Mouse (Mus musculus): Measurements from ENCODE around the gene Sfxn2. TPM values are rescaled to one million over a fixed set of nuclear protein-coding genes. Genes with fewer than 3 reads are reported as not detected.

Gene Sfxn2
- polyA plus RNA-seq, 1 experiment from 2014 or later: 14.8 TPM

DNA sequence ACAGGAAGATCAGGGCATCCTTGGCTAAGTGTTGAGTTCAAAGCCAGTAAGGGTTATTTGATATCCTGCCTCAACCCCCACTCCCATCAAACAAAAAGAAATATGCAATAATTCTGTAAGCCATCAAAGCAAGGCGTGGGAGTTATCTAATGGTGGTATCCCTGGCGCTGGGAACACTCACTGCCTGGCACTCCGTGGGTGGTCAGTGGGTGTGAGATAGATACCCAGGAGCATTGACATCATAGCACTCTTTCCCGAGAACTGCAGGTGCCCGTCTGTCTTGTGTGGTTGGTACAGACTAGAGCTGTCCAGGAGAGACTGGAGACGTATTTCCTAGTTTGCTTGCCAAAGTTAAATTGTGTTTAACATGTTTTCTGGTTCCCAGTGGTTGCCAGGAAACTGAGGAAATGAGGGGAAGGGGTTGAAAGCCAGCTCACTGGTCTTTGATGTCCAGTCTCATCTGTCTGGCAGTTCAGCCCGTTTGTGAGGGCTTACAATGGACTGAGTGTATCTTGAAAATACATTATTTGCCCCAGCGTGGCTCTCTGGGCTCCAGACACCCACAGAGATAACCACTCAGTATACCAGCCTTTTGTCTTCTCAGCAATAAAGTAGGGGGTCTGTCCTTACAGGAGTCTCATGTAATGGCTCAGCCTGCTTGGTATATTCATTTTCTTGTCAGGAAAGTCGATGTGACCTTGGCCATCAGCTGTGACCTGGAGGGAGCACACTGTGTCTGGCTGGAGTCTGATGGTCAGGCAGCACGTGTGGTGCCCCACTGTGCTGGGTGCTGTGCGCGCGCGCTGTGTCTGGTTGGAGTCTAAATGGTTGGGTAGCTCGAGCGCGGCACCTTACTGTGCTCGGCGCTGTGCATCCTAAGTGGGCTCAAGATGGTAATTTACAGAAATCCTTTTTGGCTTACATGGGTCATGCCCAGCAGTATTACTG is 48.3 kb downstream of the Sfxn2 start:
- Histone ChIP-seq H3K9ac (replicated peaks; ENCODE audit: low read depth, low read length) (no peak overlapping the region), H3K27me3 (replicated peaks; ENCODE audit: control insufficient read depth, insufficient read depth, low read length) (no peaks in the 10 kb centered on the region), H3K4me2 (ENCODE audit: low read length) (no peak overlapping the region), H3K9me3 (ENCODE audit: control insufficient read depth, low read length) (no peaks in the 10 kb centered on the region), H3K4me3 (replicated peaks; ENCODE audit: low read length) (no peak overlapping the region), H3K27ac (ENCODE audit: low read length) (no peak overlapping the region), H3K36me3 (ENCODE audit: control insufficient read depth, insufficient read depth) (no peaks in the 10 kb centered on the region), H3K4me1 (replicated peaks; ENCODE audit: control insufficient read depth, insufficient read depth, low read length) (peaks cover 40% of the 10 kb centered on the region)
- no peak for ATAC-seq
- WGBS: 67% methylated on average over 19 of the region's 19 CpGs

DNA sequence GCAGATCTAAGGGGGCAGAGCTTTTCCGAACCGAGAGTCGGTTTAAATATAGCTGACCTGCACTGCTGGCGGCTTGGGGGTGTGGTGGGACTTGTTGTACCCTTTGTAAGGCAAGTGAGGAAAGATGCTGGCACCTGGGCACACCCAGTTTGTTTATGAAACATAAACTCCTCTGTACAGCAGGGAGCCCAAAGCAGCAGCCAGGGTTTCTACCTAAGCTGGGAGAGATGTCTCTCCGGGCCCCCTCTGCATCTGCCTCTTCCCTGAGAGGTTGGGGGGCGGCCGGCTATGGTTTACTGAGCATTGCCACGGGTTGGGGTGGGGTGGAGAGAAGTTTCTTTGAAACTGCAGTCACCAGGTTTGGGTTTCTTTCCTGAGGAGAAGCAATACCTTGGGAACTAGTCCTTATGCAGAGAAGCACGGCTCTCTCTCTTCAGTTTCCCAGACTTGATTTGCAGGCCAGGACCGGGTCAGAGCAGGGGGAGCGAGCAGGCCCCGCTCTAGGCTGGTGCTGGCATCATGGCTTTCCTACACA is 49.6 kb downstream of the Sfxn2 start:
- Histone ChIP-seq H3K36me3 (ENCODE audit: control insufficient read depth, insufficient read depth) (no peaks in the 10 kb centered on the region), H3K4me2 (ENCODE audit: low read length) (peak overlapping the region; percentile 26; the same call in 1 of the 2 replicates), H3K27me3 (replicated peaks; ENCODE audit: control insufficient read depth, insufficient read depth, low read length) (no peaks in the 10 kb centered on the region), H3K4me3 (replicated peaks; ENCODE audit: low read length) (no peak overlapping the region), H3K9ac (replicated peaks; ENCODE audit: low read depth, low read length) (0 out of 2 replicates have a peak overlapping the region, but pooled peaks have one; percentile 22), H3K9me3 (ENCODE audit: control insufficient read depth, low read length) (no peaks in the 10 kb centered on the region), H3K4me1 (replicated peaks; ENCODE audit: control insufficient read depth, insufficient read depth, low read length) (peaks cover 40% of the 10 kb centered on the region), H3K27ac (ENCODE audit: low read length) (0 out of 2 replicates have a peak overlapping the region, but pooled peaks have one; percentile 14)
- ATAC-seq: no peak; the same call in 1 of the 2 replicates
- 36% methylated on average over 12 of the region's 12 CpGs for WGBS

DNA sequence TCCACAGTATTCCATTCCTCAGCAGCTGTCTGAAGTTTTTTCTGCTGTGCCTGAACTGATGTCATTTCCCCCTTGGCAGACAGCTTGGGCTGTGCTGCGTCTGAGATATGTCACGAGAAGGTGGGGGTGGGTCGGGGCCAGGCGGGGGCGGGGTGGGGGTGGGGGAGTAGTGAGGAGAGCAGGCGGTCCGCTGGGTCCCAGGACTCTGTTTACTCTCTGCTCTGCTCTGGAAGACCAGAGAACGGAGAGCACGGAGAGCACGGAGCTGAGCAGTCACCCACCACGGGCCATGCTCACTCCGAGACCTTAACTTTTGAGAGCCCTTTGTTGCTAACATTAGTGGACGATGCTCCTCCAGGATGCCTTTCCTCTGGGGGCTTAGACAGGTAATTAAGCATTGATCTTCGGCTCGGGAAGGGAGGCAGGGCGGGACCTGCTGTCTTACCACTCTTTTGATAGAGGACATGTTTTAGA is 50.1 kb downstream of the Sfxn2 start:
- H3K27ac ChIP-seq (ENCODE audit: low read length): 0 out of 2 replicates have a peak overlapping the region, but pooled peaks have one; percentile 14
- H3K9ac ChIP-seq (replicated peaks; ENCODE audit: low read depth, low read length): 0 out of 2 replicates have a peak overlapping the region, but pooled peaks have one; percentile 22
- peak overlapping the region; percentile 26 for H3K4me2 ChIP-seq (ENCODE audit: low read length)
- 8% methylated on average over 15 of the region's 16 CpGs for WGBS
- no peak overlapping the region for H3K4me3 ChIP-seq (replicated peaks; ENCODE audit: low read length)
- no peaks in the 10 kb centered on the region for H3K27me3 ChIP-seq (replicated peaks; ENCODE audit: control insufficient read depth, insufficient read depth, low read length)
- no peaks in the 10 kb centered on the region for H3K9me3 ChIP-seq (ENCODE audit: control insufficient read depth, low read length)
- H3K36me3 ChIP-seq (ENCODE audit: control insufficient read depth, insufficient read depth): no peaks in the 10 kb centered on the region
- peak; percentile 43 for ATAC-seq
- peaks cover 38% of the 10 kb centered on the region for H3K4me1 ChIP-seq (replicated peaks; ENCODE audit: control insufficient read depth, insufficient read depth, low read length)

DNA sequence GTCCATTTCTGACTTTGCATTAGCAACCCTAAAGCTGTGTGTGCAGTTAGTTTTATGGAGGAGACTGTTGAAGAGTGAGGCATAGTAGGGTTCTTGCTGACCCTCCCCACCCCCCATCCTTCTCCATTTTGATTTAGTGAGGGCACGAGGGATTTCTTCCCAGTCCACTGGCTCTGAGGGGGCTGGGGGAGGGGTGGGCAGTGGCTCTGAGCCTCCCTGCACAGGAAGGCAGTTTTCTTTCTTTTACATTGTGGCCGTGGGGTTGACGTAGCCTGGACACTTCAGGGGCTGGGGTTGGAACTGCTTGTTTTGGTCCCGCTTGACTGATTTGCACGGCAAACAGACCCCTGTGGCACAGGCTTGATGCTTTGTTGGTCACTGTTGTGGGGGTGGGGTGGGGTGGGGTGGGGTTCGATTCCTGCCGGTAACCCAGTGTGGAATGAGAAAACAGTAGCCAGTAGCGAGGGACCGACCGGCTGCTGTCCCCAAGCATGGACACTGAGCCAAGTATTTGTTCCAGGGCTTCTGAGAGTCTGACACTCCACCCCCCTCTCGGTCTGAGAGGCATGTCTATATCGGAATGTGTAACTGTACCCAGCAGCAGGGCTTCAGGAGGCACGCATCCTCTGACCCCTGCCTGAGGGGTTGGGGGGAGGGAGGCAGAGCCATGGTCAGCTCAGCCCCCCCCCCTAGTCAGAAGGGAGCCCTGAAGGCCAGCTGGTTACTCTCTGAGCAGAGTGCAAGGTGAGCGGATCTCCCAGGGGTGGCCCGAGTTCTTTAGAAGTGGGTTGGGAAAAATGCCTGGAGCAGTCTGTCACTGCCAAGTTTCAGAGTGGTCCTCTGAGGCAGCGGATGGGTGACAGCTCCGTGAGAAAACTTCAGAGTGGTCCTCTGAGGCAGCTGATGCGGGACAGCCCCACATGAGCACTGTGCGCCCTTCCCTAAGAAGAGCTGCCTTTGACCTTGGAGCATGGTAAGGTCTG is 50.9 kb downstream of the Sfxn2 start:
- WGBS: 28% methylated on average over 19 of the region's 19 CpGs
- Histone ChIP-seq H3K27me3 (replicated peaks; ENCODE audit: control insufficient read depth, insufficient read depth, low read length) (no peaks in the 10 kb centered on the region), H3K9me3 (ENCODE audit: control insufficient read depth, low read length) (no peaks in the 10 kb centered on the region), H3K4me2 (ENCODE audit: low read length) (peak overlapping the region; percentile 26), H3K4me3 (replicated peaks; ENCODE audit: low read length) (no peak overlapping the region), H3K9ac (replicated peaks; ENCODE audit: low read depth, low read length) (0 out of 2 replicates have a peak overlapping the region, but pooled peaks have one; percentile 2), H3K27ac (ENCODE audit: low read length) (no peak overlapping the region), H3K4me1 (replicated peaks; ENCODE audit: control insufficient read depth, insufficient read depth, low read length) (peaks cover 30% of the 10 kb centered on the region), H3K36me3 (ENCODE audit: control insufficient read depth, insufficient read depth) (no peaks in the 10 kb centered on the region)
- no peak for ATAC-seq

DNA sequence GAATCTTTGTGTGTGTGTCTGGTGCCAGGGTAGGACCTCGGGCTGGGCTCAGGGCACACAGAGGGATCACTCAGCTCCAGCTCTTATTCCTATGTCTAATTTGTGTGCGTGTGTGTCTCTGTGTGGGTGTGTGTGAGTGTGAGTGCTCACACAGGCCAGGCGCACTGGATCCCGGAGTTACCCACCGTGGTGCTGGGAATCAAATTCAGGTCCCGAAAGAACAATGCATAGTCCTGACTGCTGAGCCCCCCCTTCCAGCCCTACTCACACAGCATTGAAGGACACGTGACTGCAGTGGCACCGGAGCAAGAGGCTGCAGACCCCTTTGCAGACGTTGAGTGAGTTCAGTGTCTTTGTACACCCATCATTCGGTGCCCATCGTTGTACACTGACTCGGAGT is 51.9 kb downstream of the Sfxn2 start:
- no peak overlapping the region for H3K9ac ChIP-seq (replicated peaks; ENCODE audit: low read depth, low read length)
- H3K4me2 ChIP-seq (ENCODE audit: low read length): no peak overlapping the region
- peaks cover 30% of the 10 kb centered on the region for H3K4me1 ChIP-seq (replicated peaks; ENCODE audit: control insufficient read depth, insufficient read depth, low read length)
- H3K27ac ChIP-seq (ENCODE audit: low read length): no peak overlapping the region
- no peak overlapping the region for H3K4me3 ChIP-seq (replicated peaks; ENCODE audit: low read length)
- no peaks in the 10 kb centered on the region for H3K36me3 ChIP-seq (ENCODE audit: control insufficient read depth, insufficient read depth)
- H3K27me3 ChIP-seq (replicated peaks; ENCODE audit: control insufficient read depth, insufficient read depth, low read length): no peaks in the 10 kb centered on the region
- 98% methylated on average over 12 of the region's 12 CpGs for WGBS
- no peaks in the 10 kb centered on the region for H3K9me3 ChIP-seq (ENCODE audit: control insufficient read depth, low read length)
- ATAC-seq: no peak

DNA sequence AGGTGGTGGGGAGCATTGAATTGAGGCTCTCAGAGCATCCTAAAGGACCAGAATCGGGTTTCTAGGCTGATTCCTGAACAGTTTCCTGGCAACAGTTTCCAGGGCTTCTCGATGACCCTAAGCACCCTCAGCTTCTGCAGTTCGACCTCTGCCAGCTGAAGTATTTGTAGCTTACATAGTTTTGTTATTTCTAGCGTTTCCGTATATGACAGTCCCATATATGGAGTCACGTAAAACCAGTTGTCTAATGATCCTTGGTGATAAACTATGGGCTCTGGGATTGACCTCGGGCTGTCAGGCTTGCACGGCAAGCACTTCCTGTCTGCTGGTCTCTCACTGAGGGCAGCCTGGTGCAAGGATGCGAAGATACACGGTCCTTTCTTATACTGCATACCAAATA is 52.4 kb downstream of the Sfxn2 start:
- no peak for ATAC-seq
- Histone ChIP-seq H3K4me1 (replicated peaks; ENCODE audit: control insufficient read depth, insufficient read depth, low read length) (peaks cover 30% of the 10 kb centered on the region), H3K4me3 (replicated peaks; ENCODE audit: low read length) (no peak overlapping the region), H3K9ac (replicated peaks; ENCODE audit: low read depth, low read length) (no peak overlapping the region), H3K27ac (ENCODE audit: low read length) (no peak overlapping the region), H3K27me3 (replicated peaks; ENCODE audit: control insufficient read depth, insufficient read depth, low read length) (no peaks in the 10 kb centered on the region), H3K36me3 (ENCODE audit: control insufficient read depth, insufficient read depth) (no peaks in the 10 kb centered on the region), H3K9me3 (ENCODE audit: control insufficient read depth, low read length) (no peaks in the 10 kb centered on the region), H3K4me2 (ENCODE audit: low read length) (no peak overlapping the region)
- 89% methylated on average over 10 of the region's 10 CpGs for WGBS

DNA sequence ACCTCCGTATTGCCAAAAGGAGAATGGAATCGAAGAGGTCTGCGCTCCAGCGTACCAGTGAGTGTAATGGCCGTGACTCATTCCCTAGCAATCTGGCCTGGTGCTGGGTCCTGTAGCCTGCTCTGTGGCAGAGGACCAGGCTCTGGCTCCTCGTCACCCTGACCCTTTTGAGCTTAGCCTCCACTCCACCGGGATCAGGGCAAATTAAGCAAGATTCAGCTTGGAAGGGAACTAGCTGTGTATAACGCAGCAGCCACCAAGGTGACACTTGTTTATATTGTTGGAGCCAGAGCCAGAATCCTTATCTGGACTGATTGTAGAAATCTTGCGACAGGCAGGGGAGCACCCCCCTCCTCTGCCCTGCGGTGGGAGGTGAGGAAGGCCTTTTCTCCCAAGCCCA is 55.2 kb downstream of the Sfxn2 start:
- H3K27me3 ChIP-seq (replicated peaks; ENCODE audit: control insufficient read depth, insufficient read depth, low read length): no peaks in the 10 kb centered on the region
- H3K27ac ChIP-seq (ENCODE audit: low read length): no peak overlapping the region
- no peaks in the 10 kb centered on the region for H3K9me3 ChIP-seq (ENCODE audit: control insufficient read depth, low read length)
- H3K4me1 ChIP-seq (replicated peaks; ENCODE audit: control insufficient read depth, insufficient read depth, low read length): peaks cover 11% of the 10 kb centered on the region
- H3K4me3 ChIP-seq (replicated peaks; ENCODE audit: low read length): no peak overlapping the region
- no peak overlapping the region for H3K4me2 ChIP-seq (ENCODE audit: low read length)
- no peaks in the 10 kb centered on the region for H3K36me3 ChIP-seq (ENCODE audit: control insufficient read depth, insufficient read depth)
- H3K9ac ChIP-seq (replicated peaks; ENCODE audit: low read depth, low read length): no peak overlapping the region
- ATAC-seq: no peak
- WGBS: 91% methylated on average over 10 of the region's 10 CpGs

DNA sequence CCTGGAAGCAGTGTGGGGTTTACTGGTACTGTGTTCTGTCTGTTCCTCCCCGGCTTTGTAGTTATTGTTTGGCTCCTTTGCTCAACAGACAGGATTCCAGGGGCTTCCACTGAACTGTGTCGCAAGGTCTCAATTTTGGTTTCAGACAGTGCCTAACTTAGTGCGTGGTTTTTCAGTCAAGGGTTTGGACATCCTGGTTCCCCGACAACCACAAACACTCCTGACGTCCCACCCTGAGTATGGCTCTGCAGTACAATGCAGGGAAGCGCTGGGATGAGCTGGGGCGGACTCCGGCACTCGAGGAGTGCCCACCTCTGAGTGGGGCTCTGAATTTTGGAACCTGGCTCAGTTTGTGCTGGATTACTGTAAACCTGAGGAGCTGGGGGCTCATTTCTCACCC is 56.6 kb downstream of the Sfxn2 start:
- Histone ChIP-seq H3K4me1 (replicated peaks; ENCODE audit: control insufficient read depth, insufficient read depth, low read length) (no peaks in the 10 kb centered on the region), H3K9ac (replicated peaks; ENCODE audit: low read depth, low read length) (no peak overlapping the region), H3K4me3 (replicated peaks; ENCODE audit: low read length) (no peak overlapping the region), H3K27ac (ENCODE audit: low read length) (no peak overlapping the region), H3K36me3 (ENCODE audit: control insufficient read depth, insufficient read depth) (no peaks in the 10 kb centered on the region), H3K4me2 (ENCODE audit: low read length) (no peak overlapping the region), H3K27me3 (replicated peaks; ENCODE audit: control insufficient read depth, insufficient read depth, low read length) (no peaks in the 10 kb centered on the region), H3K9me3 (ENCODE audit: control insufficient read depth, low read length) (no peaks in the 10 kb centered on the region)
- 87% methylated on average over 9 of the region's 9 CpGs for WGBS
- no peak for ATAC-seq
